Mouse (Mus musculus) retina, postnatal 7 days (tissue): ENCODE measurements around the gene Rab29.
"Not testable (repeated sequence)": the region's sequence is repeated elsewhere in the genome, so short reads cannot be mapped to it uniquely, and the experiment has no call there.

Experiments
- DNase-seq: peaks from one replicate; pipeline ENCODE4 v3.0.0-alpha.2; 2012; ENCODE audit warnings: low read depth, low spot score

Rab29 gene

GRCm38 (mm10) chr1:131861811-131862210, 5.2 kb upstream of the Rab29 start:
- no peak for DNase-seq

DNA sequence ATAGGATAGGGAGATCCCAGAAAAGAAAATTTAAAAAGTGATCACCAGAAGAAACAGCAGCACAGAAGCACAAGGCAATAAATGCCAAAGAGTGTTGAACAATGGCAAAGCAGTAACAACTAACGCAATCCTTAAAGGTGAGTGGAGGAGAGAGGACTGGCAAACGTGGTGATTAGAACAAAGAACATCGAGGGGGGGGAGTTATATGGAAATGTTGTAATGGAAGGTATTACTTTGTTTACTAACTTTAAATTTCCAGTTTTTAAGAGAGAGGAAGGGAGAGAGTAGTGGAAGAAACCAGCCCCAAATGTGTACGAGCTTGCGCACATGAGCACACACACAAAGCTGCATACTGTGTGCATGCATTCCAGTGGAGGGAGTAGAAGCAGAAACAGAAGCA, 1.4 kb upstream of the Rab29 start:
- no peak for DNase-seq

DNA sequence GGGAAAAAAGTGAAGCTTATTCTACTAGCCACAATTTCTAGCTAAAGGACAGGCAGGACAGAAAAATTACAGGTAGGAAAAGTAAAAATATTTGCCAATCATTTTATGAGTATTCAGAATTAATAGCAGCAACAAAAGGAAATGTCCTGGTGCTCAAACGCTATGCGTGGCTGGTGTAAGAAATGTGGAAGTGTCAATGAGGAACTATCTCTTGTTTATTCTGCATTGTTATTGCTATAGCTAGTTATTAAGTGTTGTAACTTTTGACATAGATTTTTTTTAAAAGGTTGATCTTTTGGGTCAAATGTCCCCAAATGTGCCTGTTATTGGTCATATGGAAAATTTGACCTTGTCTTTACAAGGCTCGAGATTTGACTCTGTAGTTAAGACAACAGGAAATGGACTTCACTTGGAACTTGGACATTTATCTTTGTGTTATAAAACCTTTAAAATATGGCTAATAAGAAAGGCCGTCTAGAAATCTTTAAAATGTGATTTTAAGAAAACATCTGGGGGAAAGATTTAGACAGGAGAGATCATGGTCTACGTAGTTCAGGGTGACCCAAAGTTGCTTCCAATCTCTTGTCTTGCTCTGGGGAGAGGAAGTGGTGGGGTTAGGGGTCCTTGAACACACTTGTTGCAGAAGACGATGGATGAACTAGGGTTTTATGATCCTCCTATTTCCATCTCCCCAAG, 572 bp upstream of the Rab29 start:
- DNase-seq, result no peak

DNA sequence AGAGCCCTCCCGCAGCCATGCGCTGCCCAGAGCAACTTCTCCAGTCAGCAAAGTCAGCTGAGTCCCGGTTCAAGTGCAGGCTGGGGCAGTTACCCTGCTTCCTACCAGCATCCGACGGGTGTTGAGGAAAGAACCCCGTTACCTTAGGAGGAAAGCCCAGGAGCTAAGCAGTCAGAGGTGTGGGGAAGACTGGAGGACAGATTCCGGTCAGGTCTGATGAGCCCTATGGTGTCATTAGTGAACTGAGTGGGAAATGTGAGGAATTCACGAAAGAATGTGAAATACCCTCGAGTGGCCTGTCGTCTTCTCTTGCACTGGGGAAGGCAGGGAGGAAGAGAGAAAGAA, 894 bp downstream of the Rab29 start:
- DNase-seq, result no peak

DNA sequence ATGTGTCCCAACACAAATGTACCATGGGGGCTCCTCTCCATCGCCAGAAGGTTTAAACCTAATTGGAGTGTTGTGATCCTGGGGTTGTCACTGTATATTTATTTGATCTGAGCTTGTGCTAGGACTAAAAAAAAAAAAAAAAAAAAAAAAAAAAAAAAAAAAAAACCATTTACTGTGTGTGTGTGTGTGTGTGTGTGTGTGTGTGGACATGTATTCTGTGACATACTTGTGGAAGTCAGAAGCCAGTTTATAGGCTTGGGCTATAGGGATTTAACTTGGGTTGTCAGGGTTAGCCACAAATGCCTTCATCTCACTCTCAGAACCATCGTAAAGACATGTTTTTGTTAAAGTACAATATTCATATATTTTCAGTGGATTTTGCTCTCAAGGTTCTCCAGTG, 2.5 kb downstream of the Rab29 start:
- DNase-seq, result no peak

DNA sequence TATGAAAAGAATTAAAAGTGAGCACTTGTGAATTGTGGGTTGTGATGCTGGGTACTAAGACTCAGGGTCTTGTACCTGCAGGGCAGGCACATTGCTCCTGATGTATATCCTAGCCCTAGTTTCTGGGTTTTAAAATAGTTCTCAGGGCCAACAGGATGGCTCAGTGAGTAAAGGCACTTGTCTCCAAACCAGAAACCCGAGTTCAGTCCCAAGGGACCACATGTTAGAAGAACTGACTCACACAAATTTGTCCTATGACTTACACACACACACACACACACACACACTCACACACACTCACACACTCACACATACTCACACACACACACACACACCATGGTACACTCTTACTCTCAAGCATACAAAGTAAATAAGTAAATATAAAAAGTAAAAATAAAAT, 5.8 kb downstream of the Rab29 start:
- no peak for DNase-seq

GRCm38 (mm10) chr1:131879816-131880215, 12.8 kb downstream of the Rab29 start:
- no peak for DNase-seq

- no peak for DNase-seq
Observed at GRCm38 (mm10) chr1:131882787-131883186, 15.8 kb downstream of the Rab29 start.

DNA sequence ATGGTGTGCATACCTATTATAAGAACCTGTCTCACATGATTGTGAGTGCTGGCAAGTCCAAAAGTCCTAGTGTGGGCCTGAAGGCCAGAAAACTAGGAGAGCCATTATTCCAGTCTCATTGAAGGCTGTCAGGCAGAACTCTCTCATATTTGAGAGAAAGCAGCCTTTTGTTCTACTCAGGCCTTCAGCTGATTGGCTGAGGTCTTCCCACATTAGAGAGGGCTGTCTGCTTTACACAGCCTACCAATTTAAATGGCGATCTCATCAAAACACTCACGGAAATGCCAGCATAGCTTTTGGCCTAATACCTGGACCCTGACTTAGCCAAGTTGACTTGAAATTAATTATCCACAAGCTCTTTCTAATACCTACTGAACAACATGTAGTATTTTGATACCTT, 19.1 kb downstream of the Rab29 start:
- DNase-seq, result no peak

GRCm38 (mm10) chr1:131886641-131887040, 19.6 kb downstream of the Rab29 start:
- DNase-seq, result no peak

GRCm38 (mm10) chr1:131890043-131890658, 23.1 kb downstream of the Rab29 start:
- DNase-seq, result no peak

DNA sequence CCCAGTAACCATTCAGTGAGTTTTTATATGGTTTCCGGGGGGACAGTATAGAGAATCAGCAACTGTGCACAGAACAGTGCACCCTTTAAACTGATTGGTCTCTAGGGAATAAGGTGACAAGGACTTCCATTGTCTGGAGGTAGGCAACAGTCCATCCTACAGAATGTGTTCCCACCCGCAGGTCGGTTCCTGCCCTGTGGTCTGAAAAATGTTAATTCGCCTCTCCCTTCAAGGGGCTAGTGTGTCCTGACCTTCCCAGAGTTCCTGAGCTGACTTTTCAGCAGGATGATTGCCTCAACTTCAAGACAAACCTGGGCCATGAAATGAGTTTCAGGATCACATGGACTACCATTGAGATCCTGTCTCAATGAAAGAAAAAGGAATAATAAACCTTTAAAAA, 24.4 kb downstream of the Rab29 start:
- no peak for DNase-seq

GRCm38 (mm10) chr1:131902679-131903078, 35.7 kb downstream of the Rab29 start:
- DNase-seq, result no peak

DNA sequence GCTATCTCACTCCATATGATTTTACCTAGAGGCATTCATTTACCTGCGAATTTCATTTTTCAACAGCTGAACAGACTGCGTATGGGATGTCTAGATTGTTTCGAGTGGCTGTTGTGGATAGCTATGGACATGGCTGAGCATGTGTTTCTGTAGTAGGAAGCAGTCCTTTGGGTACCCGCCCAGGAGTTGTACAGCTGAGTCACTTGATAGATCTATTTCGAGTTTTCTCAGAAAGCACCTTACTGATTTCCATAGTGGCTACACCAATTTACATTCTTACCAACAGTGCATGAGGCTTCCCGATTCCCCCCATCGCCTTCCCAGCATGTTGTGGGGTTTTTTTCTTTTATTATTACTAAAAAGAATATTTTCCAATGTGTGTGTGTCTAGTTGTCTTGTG, 36.2 kb downstream of the Rab29 start:
- DNase-seq, result no peak

DNA sequence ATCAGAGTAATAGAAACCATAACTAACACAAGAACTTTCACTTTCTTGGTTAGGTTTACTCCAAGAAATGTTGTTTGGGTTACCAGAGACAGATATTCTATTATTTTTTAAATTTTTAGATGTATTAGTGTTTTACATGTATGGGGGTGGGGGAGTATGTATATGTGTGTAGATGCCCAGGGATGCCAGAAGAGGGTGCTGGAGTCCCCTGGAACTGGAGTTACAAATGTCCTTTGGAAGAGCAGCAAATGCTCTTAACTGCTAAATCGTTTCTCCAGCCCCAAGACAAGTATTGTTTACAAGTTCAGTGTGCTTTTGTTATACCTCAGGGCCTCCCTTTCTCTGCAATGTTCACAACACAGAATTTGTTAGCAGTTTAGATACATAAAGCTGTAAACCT, 38.5 kb downstream of the Rab29 start:
- DNase-seq, result no peak

- no peak for DNase-seq
Observed at GRCm38 (mm10) chr1:131908456-131908855, 41.4 kb downstream of the Rab29 start.

DNA sequence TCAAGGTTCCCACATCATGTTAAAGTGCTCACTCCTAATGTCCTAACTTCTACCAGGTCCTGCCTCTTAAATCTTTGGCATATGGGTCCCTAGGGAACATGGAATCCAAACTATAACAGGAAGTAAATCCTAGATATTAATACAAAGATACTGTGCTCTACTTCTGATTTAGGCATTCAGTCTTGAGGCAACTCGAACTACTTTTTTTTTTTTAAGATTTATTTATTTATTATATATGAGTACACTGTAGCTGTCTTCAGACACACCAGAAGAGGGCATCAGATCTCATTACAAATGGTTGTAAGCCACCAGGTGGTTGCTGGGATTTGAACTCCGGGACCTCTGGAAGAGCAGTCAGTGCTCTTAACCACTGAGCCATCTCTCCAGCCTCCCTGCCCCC, 42.2 kb downstream of the Rab29 start:
- DNase-seq, result not testable (repeated sequence)

GRCm38 (mm10) chr1:131910001-131910648, 43.1 kb downstream of the Rab29 start, which contains the start of gene Nucks1:
Gene Nucks1, plus strand, starts transcription at chr1:131910534.
- DNase-seq, result peak; percentile 99

- peak; percentile 33 for DNase-seq
Observed at GRCm38 (mm10) chr1:131910674-131911558, 43.9 kb downstream of the Rab29 start.

- no peak for DNase-seq
Observed at GRCm38 (mm10) chr1:131917634-131918033, 50.6 kb downstream of the Rab29 start.

DNA sequence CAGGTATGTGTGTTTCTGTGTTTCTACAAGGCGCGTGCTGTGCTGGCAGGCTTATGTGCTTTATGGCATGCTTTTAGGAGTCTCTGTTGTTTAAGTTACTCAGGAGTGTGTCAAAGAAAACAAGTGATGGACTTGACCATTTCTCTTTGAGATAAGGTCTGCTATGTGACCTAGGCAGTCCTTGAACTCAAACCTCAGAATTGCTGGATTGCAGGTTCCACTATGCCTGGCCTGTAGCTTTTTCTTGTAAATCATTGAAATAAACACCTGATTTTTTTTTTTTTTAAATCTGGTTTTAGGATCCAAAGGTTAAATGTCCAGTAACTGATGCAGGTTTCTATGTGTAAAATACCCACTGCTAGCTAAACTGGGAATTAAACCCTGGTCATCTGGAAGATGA, 52.0 kb downstream of the Rab29 start:
- no peak for DNase-seq

DNA sequence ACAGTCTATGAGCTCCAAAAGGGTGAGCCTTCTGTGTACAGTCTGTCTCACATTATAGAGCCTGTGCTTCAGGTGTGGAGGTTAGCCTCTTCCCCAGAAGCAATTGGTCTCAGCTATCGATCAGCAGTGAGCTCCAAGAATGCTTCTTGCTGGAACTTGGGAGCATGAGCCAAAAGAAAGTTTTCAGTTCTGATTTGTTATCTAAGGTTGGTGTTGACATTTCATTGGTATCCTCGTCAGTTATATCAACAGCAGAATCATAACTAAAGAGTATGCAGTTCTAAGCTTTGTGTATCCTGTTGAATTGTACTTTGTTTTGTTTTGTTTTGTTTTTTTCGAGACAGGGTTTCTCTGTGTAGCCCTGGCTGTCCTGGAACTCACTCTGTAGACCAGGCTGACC, 55.1 kb downstream of the Rab29 start:
- no peak for DNase-seq
